Mouse (Mus musculus): ENCODE results near the gene Baz2b. TPM values are rescaled to one million over a fixed set of nuclear protein-coding genes. Genes with fewer than 3 reads are reported as not detected.

The Baz2b gene
- total and polyA plus RNA-seq, 3 experiments = 5.7 to 11.4 TPM; not detected in 1

DNA sequence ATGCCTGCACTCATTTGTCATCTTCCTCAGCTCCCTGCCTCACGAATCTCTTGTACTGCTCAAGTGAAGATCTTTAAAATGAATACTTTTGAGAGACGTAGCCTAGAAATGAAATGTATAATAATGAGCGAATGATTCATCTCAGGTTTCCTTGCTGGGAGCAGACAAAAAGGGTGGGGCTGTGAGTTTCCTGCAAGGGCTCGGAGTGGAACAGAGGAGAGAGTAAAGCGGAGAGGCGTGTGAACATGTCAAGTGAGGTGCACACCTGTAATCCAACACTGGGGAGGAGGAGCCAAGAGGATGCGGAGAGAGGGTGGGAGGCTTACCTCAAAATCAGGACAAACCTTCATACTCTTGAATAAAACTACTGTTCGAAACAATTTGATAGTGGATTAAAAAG lies 312.8 kb downstream of the Baz2b start:
- no peaks in the 10 kb centered on the region for H3K27me3 ChIP-seq (ENCODE audit: control insufficient read depth in 1 of 2, insufficient read depth in 2 of 2, low read length in 2 of 2)
- H3K9ac ChIP-seq (ENCODE audit: control insufficient read depth, low read depth, low read length, poor library complexity, severe bottlenecking) = no peak overlapping the region
- H3K4me1 ChIP-seq (ENCODE audit: control insufficient read depth in 1 of 2, insufficient read depth in 2 of 2, low read length in 2 of 2) = peaks cover 0 to 5% of the 10 kb centered on the region in 2 experiments; a peak in 2 of 4 replicates
- H3K9me3 ChIP-seq (replicated peaks; ENCODE audit: insufficient read depth, low read length) = no peaks in the 10 kb centered on the region
- no peak overlapping the region for H3K4me3 ChIP-seq (ENCODE audit: control insufficient read depth in 1 of 2, insufficient read depth in 1 of 2, low read depth in 2 of 2, low read length in 2 of 2)
- H3K79me2 ChIP-seq (ENCODE audit: control insufficient read depth, insufficient read depth, low read length, poor library complexity) = no peaks in the 10 kb centered on the region
- peaks cover 0 to 3% of the 10 kb centered on the region in 2 experiments; a peak in 2 of 4 replicates for H3K36me3 ChIP-seq (ENCODE audit: control insufficient read depth in 1 of 2, insufficient read depth in 2 of 2, low read length in 2 of 2)
- no peak overlapping the region for H3K27ac ChIP-seq (ENCODE audit: control insufficient read depth, low read depth, low read length)
- DNase-seq (ENCODE audit: low read depth, low spot score) = no peak
- no peak for TF ChIP-seq USF2 (IDR thresholded peaks at IDR 0.05; ENCODE audit: borderline replicate concordance in 1 of 2, insufficient read depth in 1 of 2, low read depth in 1 of 2, low read length in 2 of 2)
- no peak for TF ChIP-seq NELFE (IDR thresholded peaks at IDR 0.05; ENCODE audit: low read depth, low read length)
- TF ChIP-seq JUND (IDR thresholded peaks at IDR 0.05; ENCODE audit: low read depth, low read length) = no peak
- TF ChIP-seq ETS1 (IDR thresholded peaks at IDR 0.05; ENCODE audit: low read depth, low read length) = no peak
- no peak for TF ChIP-seq ZMIZ1 (IDR thresholded peaks at IDR 0.05; ENCODE audit: low read depth, low read length)
- no peak for TF ChIP-seq MAZ (IDR thresholded peaks at IDR 0.05; ENCODE audit: low read depth, low read length)
- no peak for TF ChIP-seq GABPA (IDR thresholded peaks at IDR 0.05; ENCODE audit: low read depth, low read length)
- no peak for TF ChIP-seq CHD2 (IDR thresholded peaks at IDR 0.05; ENCODE audit: low read length)
- no peak for TF ChIP-seq NRF1 (IDR thresholded peaks at IDR 0.05; ENCODE audit: insufficient read depth, low read depth, low read length, poor library complexity, severe bottlenecking)
- TF ChIP-seq TCF12 (IDR thresholded peaks at IDR 0.05; ENCODE audit: low read depth, low read length) = no peak
- no peak for TF ChIP-seq MXI1 (IDR thresholded peaks at IDR 0.05; ENCODE audit: low read depth, low read length)

DNA sequence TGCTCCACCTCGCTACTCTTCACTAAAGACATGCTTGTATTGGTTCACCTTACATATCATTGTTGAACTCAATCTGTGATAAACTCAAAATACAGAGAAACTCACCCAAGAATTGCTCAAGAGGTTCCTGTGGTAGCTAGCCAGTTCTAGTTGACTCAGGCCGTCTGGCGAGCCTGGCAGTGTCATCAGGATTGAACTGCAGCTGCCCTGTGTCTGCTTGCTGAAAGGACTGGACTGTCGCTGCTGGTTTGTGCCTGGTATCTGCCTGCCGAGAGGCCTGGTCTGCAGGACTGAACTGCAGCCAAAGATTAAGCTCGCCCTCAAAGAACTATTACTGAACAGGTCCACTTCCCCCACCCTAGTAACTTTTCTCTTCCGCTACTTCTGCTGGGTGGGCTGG lies 313.2 kb downstream of the Baz2b start:
- TF ChIP-seq ETS1 (IDR thresholded peaks at IDR 0.05; ENCODE audit: low read depth, low read length) (no peak), BHLHE40 (IDR thresholded peaks at IDR 0.05; ENCODE audit: borderline replicate concordance, low read depth, low read length) (no peak), ZNF384 (IDR thresholded peaks at IDR 0.05; ENCODE audit: low read depth, low read length) (no peak), TAL1 (IDR thresholded peaks at IDR 0.05; ENCODE audit: low read length) (no peak), ELF1 (IDR thresholded peaks at IDR 0.05; ENCODE audit: low read depth, low read length) (no peak), MEF2A (IDR thresholded peaks at IDR 0.05; ENCODE audit: extremely low read depth, insufficient replicate concordance, low read depth, low read length, poor library complexity, severe bottlenecking) (no peak), MXI1 (IDR thresholded peaks at IDR 0.05; ENCODE audit: low read depth, low read length) (no peak), SMC3 (IDR thresholded peaks at IDR 0.05; ENCODE audit: low read depth, low read length) (no peak), ZKSCAN1 (IDR thresholded peaks at IDR 0.05; ENCODE audit: low read depth, low read length) (no peak)
- Histone ChIP-seq H3K36me3 (ENCODE audit: control insufficient read depth in 1 of 2, insufficient read depth in 2 of 2, low read length in 2 of 2) (peaks cover 0 to 3% of the 10 kb centered on the region in 2 experiments; a peak in 2 of 4 replicates), H3K9me3 (replicated peaks; ENCODE audit: insufficient read depth, low read length) (no peaks in the 10 kb centered on the region), H3K4me1 (ENCODE audit: control insufficient read depth in 1 of 2, insufficient read depth in 2 of 2, low read length in 2 of 2) (peaks cover 0 to 5% of the 10 kb centered on the region in 2 experiments; a peak in 2 of 4 replicates), H3K27ac (ENCODE audit: control insufficient read depth, low read depth, low read length) (no peak overlapping the region), H3K79me2 (ENCODE audit: control insufficient read depth, insufficient read depth, low read length, poor library complexity) (no peaks in the 10 kb centered on the region), H3K4me3 (ENCODE audit: control insufficient read depth in 1 of 2, insufficient read depth in 1 of 2, low read depth in 2 of 2, low read length in 2 of 2) (no peak overlapping the region), H3K9ac (ENCODE audit: control insufficient read depth, low read depth, low read length, poor library complexity, severe bottlenecking) (no peak overlapping the region), H3K27me3 (ENCODE audit: control insufficient read depth in 1 of 2, insufficient read depth in 2 of 2, low read length in 2 of 2) (no peaks in the 10 kb centered on the region)
- no peak for DNase-seq (ENCODE audit: low read depth, low spot score)
